Comparison of ENCODE assay signal across 9 mouse cellular contexts in the genomic region with DNA sequence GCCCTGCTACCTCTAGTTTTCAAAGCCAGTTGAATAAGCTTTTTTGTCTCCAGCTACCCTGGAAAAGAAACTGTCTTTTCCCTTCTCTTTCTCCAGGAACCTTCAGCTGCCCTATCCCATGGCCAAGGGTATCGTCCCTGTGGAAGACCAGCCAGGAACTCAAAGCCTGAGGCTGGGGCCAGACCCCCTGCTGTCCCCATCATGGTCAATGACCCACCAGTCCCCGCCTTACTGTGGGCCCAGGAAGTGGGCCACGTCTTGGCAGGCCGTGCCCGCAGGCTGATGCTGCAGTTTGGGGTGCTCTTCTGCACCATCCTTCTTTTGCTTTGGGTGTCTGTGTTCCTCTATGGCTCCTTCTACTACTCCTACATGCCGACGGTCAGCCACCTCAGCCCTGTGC. TPM values are rescaled to one million over a fixed set of nuclear protein-coding genes. Genes with fewer than 3 reads are reported as not detected.
DNase-seq lines count a peak whose midpoint lies in the region; ATAC-seq and TF ChIP-seq lines count a peak whose summit lies in the region.
"Had no signal": no experiment of that assay in that cellular context is flagged by ENCODE, and none has a peak within 500 bp of the region (broad histone marks: within the 10 kb centered on the region; RNA-seq: fewer than 3 reads in every experiment).

No protein-coding gene starts in this region.

- TF ChIP-seq CTCF in CH12.LX (conservative IDR thresholded peaks at IDR 0.05 in 1 of 2, IDR thresholded peaks at IDR 0.05 in 1 of 2; ENCODE audit: low read depth in 2 of 2, low read length in 2 of 2): no peak

- TF ChIP-seq POLR2A in CH12.LX (IDR thresholded peaks at IDR 0.05; ENCODE audit: low read depth, low read length): no peak

- peak overlapping the region; percentile 75 for H3K9ac ChIP-seq in CH12.LX (ENCODE audit: insufficient read depth, low read depth)
- H3K9ac ChIP-seq in forebrain, embryonic 13.5 days: peak overlapping the region; percentile 90
- H3K9ac ChIP-seq in liver, embryonic 13.5 days: peak overlapping the region; percentile 84

- no peak overlapping the region for H3K27ac ChIP-seq in CH12.LX (ENCODE audit: insufficient read depth, low read depth)
- H3K27ac ChIP-seq in forebrain, embryonic 13.5 days: no peak overlapping the region; the same call in 1 of the 2 replicates
- H3K27ac ChIP-seq in liver, embryonic 13.5 days: peak overlapping the region; percentile 67

- peaks cover 20% of the 10 kb centered on the region for H3K79me2 ChIP-seq in CH12.LX (replicated peaks; ENCODE audit: control insufficient read depth, extremely low read depth, insufficient read depth, poor library complexity, severe bottlenecking)

- DNase-seq in heart, adult 11 months: peak; percentile 93
- DNase-seq in heart, postnatal 4 days: no peak
- DNase-seq in CH12.LX (ENCODE audit: extremely low read depth): no peak
- DNase-seq in liver, embryonic 13.5 days: no peak
- DNase-seq in ovary, postnatal 36 days (ENCODE audit: low spot score): no peak
- no peak for DNase-seq in gastrocnemius, postnatal 14 days
- no peak for DNase-seq in layer of hippocampus, postnatal 10 days (ENCODE audit: low spot score in 2 of 2)

- peaks cover 16 to 50% of the 10 kb centered on the region in 2 experiments for H3K36me3 ChIP-seq in CH12.LX (replicated peaks in 1 of 2; ENCODE audit: control insufficient read depth in 1 of 2, insufficient read depth in 1 of 2, low read length in 1 of 2)
- H3K36me3 ChIP-seq in forebrain, embryonic 13.5 days (ENCODE audit: poor library complexity, severe bottlenecking): peaks cover 24% of the 10 kb centered on the region
- H3K36me3 ChIP-seq in liver, embryonic 13.5 days: peaks cover 19% of the 10 kb centered on the region

- dilution Hi-C loops in CH12.LX (cut with MboI; ENCODE audit: extremely low pct_ligation_motif_present, extremely low pct_unique_long_range_greater_than_20kb, low sequenced_read_pairs): no loop called here

- no peak for TF ChIP-seq RAD21 in CH12.LX (IDR thresholded peaks at IDR 0.05; ENCODE audit: low read depth, low read length)

- intact Hi-C loops in gastrocnemius, postnatal 14 days (cut with DNase I; ENCODE audit: low total_unique reads): no loop called here

- ATAC-seq in forebrain, embryonic 13.5 days: no peak
- no peak for ATAC-seq in liver, embryonic 13.5 days (ENCODE audit: low read depth)

- H3K4me3 ChIP-seq in CH12.LX (replicated peaks in 1 of 3; ENCODE audit: low read depth in 2 of 3, low read length in 2 of 3, poor library complexity in 1 of 3): peak overlapping the region; percentile 54 to 81 (median 65)
- peak overlapping the region; percentile 65 for H3K4me3 ChIP-seq in forebrain, embryonic 13.5 days
- peak overlapping the region; percentile 69 for H3K4me3 ChIP-seq in liver, embryonic 13.5 days (replicated peaks)

- no peak for TF ChIP-seq EP300 in CH12.LX (IDR thresholded peaks at IDR 0.05; ENCODE audit: low read length)

- H3K27me3 ChIP-seq in CH12.LX (replicated peaks): no peaks in the 10 kb centered on the region
- H3K27me3 ChIP-seq in forebrain, embryonic 13.5 days: no peaks in the 10 kb centered on the region
- no peaks in the 10 kb centered on the region for H3K27me3 ChIP-seq in liver, embryonic 13.5 days

- peak overlapping the region; percentile 96 for H3K4me2 ChIP-seq in CH12.LX (ENCODE audit: insufficient read depth, low read depth, poor library complexity, severe bottlenecking)
- H3K4me2 ChIP-seq in forebrain, embryonic 13.5 days: peak overlapping the region; percentile 83
- H3K4me2 ChIP-seq in liver, embryonic 13.5 days: peak overlapping the region; percentile 85

- WGBS in forebrain, embryonic 13.5 days: 87% methylated on average over 7 of the region's 7 CpGs
- 77% methylated on average over 7 of the region's 7 CpGs for WGBS in liver, embryonic 13.5 days (ENCODE audit: insufficient replicate concordance)

- in situ Hi-C loops in CH12.LX (cut with MboI; ENCODE audit: low pct_ligation_motif_present, low pct_unique_long_range_greater_than_20kb, low sequenced_read_pairs): loop anchor here (25.0 kb wide), 1 partner anchor 1021 kb away; no protein-coding TSS in a partner anchor

- no peaks in the 10 kb centered on the region for H3K9me3 ChIP-seq in CH12.LX (replicated peaks; ENCODE audit: low read length)
- H3K9me3 ChIP-seq in forebrain, embryonic 13.5 days (replicated peaks): no peaks in the 10 kb centered on the region
- H3K9me3 ChIP-seq in liver, embryonic 13.5 days (replicated peaks): no peaks in the 10 kb centered on the region

- peaks cover 11 to 38% of the 10 kb centered on the region in 2 experiments for H3K4me1 ChIP-seq in CH12.LX (ENCODE audit: control insufficient read depth in 1 of 2, insufficient read depth in 2 of 2)
- H3K4me1 ChIP-seq in forebrain, embryonic 13.5 days: peaks cover 27% of the 10 kb centered on the region
- peaks cover 49% of the 10 kb centered on the region for H3K4me1 ChIP-seq in liver, embryonic 13.5 days (replicated peaks)

TF ChIP-seq in CH12.LX, 34 proteins besides CTCF, POLR2A, EP300 and RAD21:
- TF ChIP-seq TCF12 (IDR thresholded peaks at IDR 0.05; ENCODE audit: low read depth, low read length): no peak
- TF ChIP-seq UBTF (IDR thresholded peaks at IDR 0.05; ENCODE audit: low read depth, low read length): no peak
- TF ChIP-seq MAX (IDR thresholded peaks at IDR 0.05; ENCODE audit: low read length): no peak
- no peak for TF ChIP-seq POLR2AphosphoS2 (IDR thresholded peaks at IDR 0.05; ENCODE audit: low read depth, low read length)
- TF ChIP-seq HCFC1 (IDR thresholded peaks at IDR 0.05; ENCODE audit: low read depth, low read length): no peak
- no peak for TF ChIP-seq TBP (conservative IDR thresholded peaks at IDR 0.05; ENCODE audit: low read depth, low read length)
- TF ChIP-seq E2F4 (IDR thresholded peaks at IDR 0.05; ENCODE audit: insufficient replicate concordance, low read depth, low read length): no peak
- TF ChIP-seq ETS1 (conservative IDR thresholded peaks at IDR 0.05; ENCODE audit: low read depth, low read length): no peak
- TF ChIP-seq SIN3A (IDR thresholded peaks at IDR 0.05; ENCODE audit: low read length): no peak

RNA-seq across cellular contexts. Expression of gene Gng3, which starts 2.0 kb away (rescaled TPM):
- under 1 TPM in 1 of 2 experiments, not detected in 1; 0.16 TPM for total RNA-seq in heart, postnatal 4 days (2021)
- 3.1 and 6.1 TPM in 2 replicates for total RNA-seq in CH12.LX (2012; rRNA removed)
- total RNA-seq in CH12.LX (2014; rRNA removed): 0.55 and 0.56 TPM in 2 replicates
- polyA plus RNA-seq in CH12.LX (2012; ENCODE audit: insufficient read length, low read depth): 8.1 and 10.3 TPM in 2 replicates
- 198 and 204 TPM in 2 replicates for polyA plus RNA-seq in forebrain, embryonic 13.5 days (2015; fragmentation: Nextera tagmentation; extraction: Ambion mirVana)
- 0.52 and 0.73 TPM in 2 replicates for polyA plus RNA-seq in liver, embryonic 13.5 days (2015; fragmentation: Nextera tagmentation; extraction: Ambion mirVana)
- total RNA-seq in gastrocnemius, postnatal 14 days (2021): not detected
- total RNA-seq in layer of hippocampus, postnatal 10 days (2021): 100 to 1,000 TPM; 291 to 295 TPM

RNA-seq across cellular contexts. Expression of gene Bscl2, which starts 3.7 kb away (rescaled TPM):
- total RNA-seq in heart, postnatal 4 days (2021): 10 to 100 TPM; 26.2 to 27.5 TPM
- 91.0 and 117 TPM in 2 replicates for total RNA-seq in CH12.LX (2012; rRNA removed)
- 27.9 and 30.9 TPM in 2 replicates for total RNA-seq in CH12.LX (2014; rRNA removed)
- 46.7 and 51.6 TPM in 2 replicates for polyA plus RNA-seq in CH12.LX (2012; ENCODE audit: insufficient read length, low read depth)
- 66.9 and 72.1 TPM in 2 replicates for polyA plus RNA-seq in forebrain, embryonic 13.5 days (2015; fragmentation: Nextera tagmentation; extraction: Ambion mirVana)
- polyA plus RNA-seq in liver, embryonic 13.5 days (2015; fragmentation: Nextera tagmentation; extraction: Ambion mirVana): 33.8 and 37.2 TPM in 2 replicates
- 10 to 100 TPM; 14.4 to 15.6 TPM for total RNA-seq in gastrocnemius, postnatal 14 days (2021)
- total RNA-seq in layer of hippocampus, postnatal 10 days (2021): 100 to 1,000 TPM; 105 to 115 TPM

RNA-seq across cellular contexts. Expression of gene Lrrn4cl, which starts 9.6 kb away (rescaled TPM):
- total RNA-seq in heart, postnatal 4 days (2021): 1 to 10 TPM; 2.4 to 2.5 TPM
- total RNA-seq in CH12.LX (2012; rRNA removed): 0.13 and 0.17 TPM in 2 replicates
- 0.31 and 0.32 TPM in 2 replicates for total RNA-seq in CH12.LX (2014; rRNA removed)
- polyA plus RNA-seq in CH12.LX (2012; ENCODE audit: insufficient read length, low read depth): 0.41 and 0.61 TPM in 2 replicates
- polyA plus RNA-seq in forebrain, embryonic 13.5 days (2015; fragmentation: Nextera tagmentation; extraction: Ambion mirVana): 0.28 and 0.39 TPM in 2 replicates
- polyA plus RNA-seq in liver, embryonic 13.5 days (2015; fragmentation: Nextera tagmentation; extraction: Ambion mirVana): 0.05 and 0.18 TPM in 2 replicates
- 10 to 100 TPM in 1 of 2 experiments, 1 to 10 TPM in 1; 7.8 to 11.0 TPM for total RNA-seq in gastrocnemius, postnatal 14 days (2021)
- under 1 TPM; 0.66 to 0.78 TPM for total RNA-seq in layer of hippocampus, postnatal 10 days (2021)

RNA-seq across cellular contexts. Expression of gene AC129217.1, which starts 11.4 kb away (rescaled TPM):
- total RNA-seq in heart, postnatal 4 days (2021): not detected
- total RNA-seq in CH12.LX (2012; rRNA removed) (0.25 and 0.67 TPM in 2 replicates), CH12.LX (2014; rRNA removed) (2.1 and 5.1 TPM in 2 replicates)
- polyA plus RNA-seq in CH12.LX (2012; ENCODE audit: insufficient read length, low read depth): 63.9 and 77.4 TPM in 2 replicates
- not detected in 2 replicates for polyA plus RNA-seq in forebrain, embryonic 13.5 days (2015; fragmentation: Nextera tagmentation; extraction: Ambion mirVana)
- not detected in 2 replicates for polyA plus RNA-seq in liver, embryonic 13.5 days (2015; fragmentation: Nextera tagmentation; extraction: Ambion mirVana)
- not detected for total RNA-seq in gastrocnemius, postnatal 14 days (2021)
- total RNA-seq in layer of hippocampus, postnatal 10 days (2021): 10 to 100 TPM in 1 of 2 experiments, not detected in 1; 15.9 TPM
- total RNA-seq: layer of hippocampus, adult 18-20 months had no signal

RNA-seq across cellular contexts. Expression of gene Hnrnpul2, which starts 21.2 kb away (rescaled TPM):
- total RNA-seq in heart, postnatal 4 days (2021): 10 to 100 TPM; 53.5 to 56.0 TPM
- total RNA-seq in CH12.LX (2012; rRNA removed): 44.3 and 44.8 TPM in 2 replicates
- 17.8 and 19.7 TPM in 2 replicates for total RNA-seq in CH12.LX (2014; rRNA removed)
- 81.6 and 94.1 TPM in 2 replicates for polyA plus RNA-seq in CH12.LX (2012; ENCODE audit: insufficient read length, low read depth)
- 6.4 and 6.8 TPM in 2 replicates for polyA plus RNA-seq in forebrain, embryonic 13.5 days (2015; fragmentation: Nextera tagmentation; extraction: Ambion mirVana)
- polyA plus RNA-seq in liver, embryonic 13.5 days (2015; fragmentation: Nextera tagmentation; extraction: Ambion mirVana): 2.8 and 3.0 TPM in 2 replicates
- 10 to 100 TPM; 35.4 to 37.3 TPM for total RNA-seq in gastrocnemius, postnatal 14 days (2021)
- 100 to 1,000 TPM; 112 to 115 TPM for total RNA-seq in layer of hippocampus, postnatal 10 days (2021)

Comparison
In these comparisons a context has a peak if more than half of its experiments do, and no peak if none do; other contexts are left out.
1. RNA of gene Gng3, which starts 2.0 kb away (total RNA-seq): 291 to 295 TPM in layer of hippocampus, postnatal 10 days; 0.55 to 6.1 TPM in CH12.LX, 0.16 TPM in heart, postnatal 4 days and not detected in gastrocnemius, postnatal 14 days; every median in the first group is over 10 times any median in the second.
2. Peak in every context shown above with its lines, with median percentiles within 50 percentile points of each other: H3K4me2 ChIP-seq, H3K4me3 ChIP-seq and H3K9ac ChIP-seq.